Mouse (Mus musculus) C2C12 (cell line): Measurements from ENCODE around the gene Htatip2. TPM values are rescaled to one million over a fixed set of nuclear protein-coding genes. Genes with fewer than 3 reads are reported as not detected.

Experiments used
- H3K27me3 ChIP-seq: one replicate; pipeline ENCODE4 v1.6.1; 2011; ENCODE audit not compliant: control insufficient read depth, insufficient read depth, insufficient read length
- H3K36me3 ChIP-seq: one replicate; pipeline ENCODE4 v1.6.1; 2011; ENCODE audit not compliant: control insufficient read depth, insufficient read depth
- H3K4me3 ChIP-seq: one replicate; pipeline ENCODE4 v1.5.1; 2011; ENCODE audit warnings: mild to moderate bottlenecking, control low read depth; ENCODE audit not compliant: poor library complexity, insufficient read depth, severe bottlenecking
- H3K79me2 ChIP-seq: one replicate; pipeline ENCODE4 v1.6.1; 2011; ENCODE audit not compliant: control insufficient read depth, insufficient read depth
- H3K79me3 ChIP-seq: one replicate; pipeline ENCODE4 v1.6.1; 2011; ENCODE audit warnings: low read depth, control low read depth
- H3ac ChIP-seq: one replicate; pipeline ENCODE3; 2011; ENCODE audit warnings: low read depth; ENCODE audit not compliant: control insufficient read depth, insufficient read length
- CEBPB ChIP-seq: IDR thresholded peaks from one replicate; pipeline ENCODE4 v1.6.1; 2011; ENCODE audit warnings: low read depth, mild to moderate bottlenecking, control low read depth, moderate library complexity
- CTCF ChIP-seq: IDR thresholded peaks from one replicate; pipeline ENCODE4 v1.5.1; 2011; ENCODE audit not compliant: control insufficient read depth, insufficient read depth, insufficient read length
- FOSL1 ChIP-seq: IDR thresholded peaks from one replicate; pipeline ENCODE4 v1.8.0; 2011; ENCODE audit warnings: mild to moderate bottlenecking, low read length; ENCODE audit not compliant: poor library complexity, insufficient read depth, severe bottlenecking
- MAX ChIP-seq: IDR thresholded peaks from one replicate; pipeline ENCODE4 v1.6.1; 2011; ENCODE audit warnings: mild to moderate bottlenecking, control low read depth
- MYOD1 ChIP-seq: IDR thresholded peaks from one replicate; pipeline ENCODE4 v1.6.1; 2011; ENCODE audit warnings: low read depth; ENCODE audit not compliant: control insufficient read depth, insufficient read length
- MYOG ChIP-seq: IDR thresholded peaks from one replicate; pipeline ENCODE4 v1.6.1; 2011; ENCODE audit not compliant: control insufficient read depth, insufficient read length; ENCODE audit errors: extremely low read depth
- USF1 ChIP-seq: IDR thresholded peaks from one replicate; pipeline ENCODE4 v1.6.1; 2011; ENCODE audit warnings: low read depth, mild to moderate bottlenecking, control low read depth, moderate library complexity
- polyA plus RNA-seq: library from polyadenylated mRNA; unstranded; fragments of >200 nt; fragmentation: generic; extraction: Trizol; gene quantifications from one replicate; pipeline ENCODE4 v1.2.1, GENCODE M21; 2012; ENCODE audit warnings: missing spikeins

Gene Htatip2
- polyA plus RNA-seq, 1 experiment = 0.66 TPM

GRCm38 (mm10) chr7:49807846-49808622, 49.1 kb downstream of the Htatip2 start:
- Histone ChIP-seq H3K4me3 (no peak overlapping the region), H3K36me3 (peaks cover 35% of the 10 kb centered on the region), H3K27me3 (no peaks in the 10 kb centered on the region), H3K79me3 (peaks cover 3% of the 10 kb centered on the region), H3K79me2 (peaks cover 5% of the 10 kb centered on the region), H3ac (no peak overlapping the region)
- TF ChIP-seq MYOD1 (no peak), CEBPB (no peak), USF1 (no peak), MAX (no peak), CTCF (no peak), FOSL1 (no peak), MYOG (no peak)

- Histone ChIP-seq H3K79me2 (peaks cover 12% of the 10 kb centered on the region), H3K36me3 (peaks cover 40% of the 10 kb centered on the region), H3K4me3 (no peak overlapping the region), H3ac (no peak overlapping the region), H3K79me3 (peaks cover 3% of the 10 kb centered on the region), H3K27me3 (no peaks in the 10 kb centered on the region)
- TF ChIP-seq FOSL1 (no peak), MYOD1 (no peak), USF1 (no peak), CTCF (no peak), MYOG (no peak), CEBPB (no peak), MAX (no peak)
These were observed 50.2 kb downstream of the Htatip2 start for GRCm38 (mm10) chr7:49809100-49809499.

- Histone ChIP-seq H3K36me3 (peaks cover 45% of the 10 kb centered on the region), H3K4me3 (no peak overlapping the region), H3K27me3 (no peaks in the 10 kb centered on the region), H3K79me3 (peaks cover 3% of the 10 kb centered on the region), H3K79me2 (peaks cover 16% of the 10 kb centered on the region), H3ac (no peak overlapping the region)
- no peak for TF ChIP-seq MYOG
- TF ChIP-seq CTCF = no peak
- no peak for TF ChIP-seq USF1
- TF ChIP-seq CEBPB = no peak
- no peak for TF ChIP-seq MYOD1
- no peak for TF ChIP-seq MAX
- no peak for TF ChIP-seq FOSL1
These were observed 50.6 kb downstream of the Htatip2 start for GRCm38 (mm10) chr7:49809562-49809961.

- Histone ChIP-seq H3K27me3 (no peaks in the 10 kb centered on the region), H3K79me3 (peaks cover 7% of the 10 kb centered on the region), H3K4me3 (no peak overlapping the region), H3ac (no peak overlapping the region), H3K79me2 (peaks cover 26% of the 10 kb centered on the region), H3K36me3 (peaks cover 46% of the 10 kb centered on the region)
- no peak for TF ChIP-seq MYOG
- TF ChIP-seq MAX = no peak
- no peak for TF ChIP-seq USF1
- no peak for TF ChIP-seq FOSL1
- no peak for TF ChIP-seq MYOD1
- TF ChIP-seq CTCF = no peak
- no peak for TF ChIP-seq CEBPB
These were observed 52.4 kb downstream of the Htatip2 start for GRCm38 (mm10) chr7:49811346-49811745.

GRCm38 (mm10) chr7:49819393-49819792, 60.5 kb downstream of the Htatip2 start:
- Histone ChIP-seq H3K27me3 (no peaks in the 10 kb centered on the region), H3K79me2 (peaks cover 15% of the 10 kb centered on the region), H3K4me3 (no peak overlapping the region), H3K79me3 (peaks cover 4% of the 10 kb centered on the region), H3ac (no peak overlapping the region), H3K36me3 (peaks cover 29% of the 10 kb centered on the region)
- TF ChIP-seq MYOG (no peak), MYOD1 (no peak), CEBPB (no peak), FOSL1 (no peak), MAX (no peak), CTCF (no peak), USF1 (no peak)

GRCm38 (mm10) chr7:49821370-49821769, 62.5 kb downstream of the Htatip2 start:
- Histone ChIP-seq H3ac (no peak overlapping the region), H3K36me3 (peaks cover 29% of the 10 kb centered on the region), H3K27me3 (no peaks in the 10 kb centered on the region), H3K4me3 (no peak overlapping the region), H3K79me2 (peaks cover 3% of the 10 kb centered on the region), H3K79me3 (no peaks in the 10 kb centered on the region)
- TF ChIP-seq MAX = no peak
- no peak for TF ChIP-seq CEBPB
- no peak for TF ChIP-seq MYOD1
- TF ChIP-seq FOSL1 = no peak
- no peak for TF ChIP-seq MYOG
